Mouse (Mus musculus): ENCODE measurements around the gene Magi2. TPM values are rescaled to one million over a fixed set of nuclear protein-coding genes. Genes with fewer than 3 reads are reported as not detected.
"Not testable (repeated sequence)": the region's sequence is repeated elsewhere in the genome, so short reads cannot be mapped to it uniquely, and the experiment has no call there.

Magi2 gene
- polyA plus RNA-seq, 1 experiment from 2014 or later, result 39.5 TPM

GRCm38 (mm10) chr5:20703971-20704575, 1477.2 kb downstream of the Magi2 start:
- H3K9ac ChIP-seq (replicated peaks), result no peak overlapping the region
- no peaks in the 10 kb centered on the region for H3K9me3 ChIP-seq (replicated peaks)
- no peak overlapping the region for H3K4me3 ChIP-seq (replicated peaks)
- H3K27ac ChIP-seq (replicated peaks), result no peak overlapping the region
- 72% methylated on average over 13 of the region's 13 CpGs for WGBS
- no peak for ATAC-seq (ENCODE audit: low FRiP score)
- H3K36me3 ChIP-seq, result 0 out of 2 replicates have a peak, but pooled peaks cover 2% of the 10 kb centered on the region
- no peak overlapping the region for H3K4me2 ChIP-seq
- no peaks in the 10 kb centered on the region for H3K27me3 ChIP-seq (replicated peaks)
- peaks cover 12% of the 10 kb centered on the region for H3K4me1 ChIP-seq

- Histone ChIP-seq H3K9me3 (replicated peaks) (no peaks in the 10 kb centered on the region), H3K27ac (replicated peaks) (no peak overlapping the region), H3K27me3 (replicated peaks) (no peaks in the 10 kb centered on the region), H3K36me3 (0 out of 2 replicates have a peak, but pooled peaks cover 2% of the 10 kb centered on the region), H3K4me3 (replicated peaks) (no peak overlapping the region), H3K4me2 (no peak overlapping the region), H3K9ac (replicated peaks) (no peak overlapping the region), H3K4me1 (peaks cover 12% of the 10 kb centered on the region)
- 67% methylated on average over 4 of the region's 4 CpGs for WGBS
- ATAC-seq (ENCODE audit: low FRiP score), result no peak
These were observed 1478.0 kb downstream of the Magi2 start for GRCm38 (mm10) chr5:20704886-20705285.

DNA sequence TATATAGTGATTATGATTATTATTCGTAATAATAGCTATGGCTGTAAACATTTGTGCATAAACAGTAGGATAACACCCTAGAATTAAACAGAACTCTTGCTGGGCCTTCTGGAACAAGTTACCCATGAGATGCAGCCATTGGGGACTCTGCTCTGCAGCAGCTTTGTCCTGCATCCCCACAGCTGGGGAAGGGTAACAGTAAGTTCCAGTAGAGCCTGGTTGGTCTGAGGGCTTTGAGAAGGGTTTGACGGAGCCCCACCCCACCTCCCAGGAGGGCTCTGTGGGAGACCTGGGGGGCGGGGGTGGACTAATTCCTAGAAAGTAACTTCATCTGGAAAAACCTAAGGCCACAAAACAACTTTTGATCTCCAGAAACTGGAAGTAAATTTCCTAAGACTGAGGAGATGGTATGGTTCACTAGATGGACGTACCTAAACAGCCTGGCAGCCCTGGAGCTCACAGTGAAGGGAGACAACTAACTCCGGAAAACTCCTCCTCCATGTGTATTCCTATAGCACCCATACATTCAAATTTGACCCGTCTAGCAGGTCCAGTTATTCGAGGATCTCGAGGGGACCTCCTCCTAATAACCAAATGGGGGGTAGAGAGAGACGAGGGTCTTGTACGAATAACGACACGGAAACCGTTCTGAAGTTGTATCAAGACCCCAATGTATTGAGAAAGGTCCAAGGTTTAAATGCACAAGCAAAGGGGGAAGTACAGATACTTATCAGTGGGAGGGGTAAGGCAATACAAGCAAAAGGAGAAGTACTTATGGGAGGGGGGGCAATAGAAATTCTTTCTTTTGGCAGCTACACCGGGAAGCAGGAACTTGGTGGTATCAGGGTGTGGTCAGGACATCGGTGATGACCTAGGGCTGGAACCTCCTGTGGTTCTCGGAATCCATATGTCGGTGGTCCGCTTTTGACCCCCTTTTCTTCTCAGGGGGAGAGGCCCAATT, 1479.8 kb downstream of the Magi2 start:
- 88% methylated on average over 13 of the region's 18 CpGs for WGBS
- not testable (repeated sequence) for H3K9me3 ChIP-seq (replicated peaks); H3K4me2 ChIP-seq; H3K27ac ChIP-seq (replicated peaks); H3K4me3 ChIP-seq (replicated peaks); ATAC-seq (ENCODE audit: low FRiP score); H3K27me3 ChIP-seq (replicated peaks); H3K9ac ChIP-seq (replicated peaks); H3K36me3 ChIP-seq
- H3K4me1 ChIP-seq, result peaks cover 12% of the 10 kb centered on the region

DNA sequence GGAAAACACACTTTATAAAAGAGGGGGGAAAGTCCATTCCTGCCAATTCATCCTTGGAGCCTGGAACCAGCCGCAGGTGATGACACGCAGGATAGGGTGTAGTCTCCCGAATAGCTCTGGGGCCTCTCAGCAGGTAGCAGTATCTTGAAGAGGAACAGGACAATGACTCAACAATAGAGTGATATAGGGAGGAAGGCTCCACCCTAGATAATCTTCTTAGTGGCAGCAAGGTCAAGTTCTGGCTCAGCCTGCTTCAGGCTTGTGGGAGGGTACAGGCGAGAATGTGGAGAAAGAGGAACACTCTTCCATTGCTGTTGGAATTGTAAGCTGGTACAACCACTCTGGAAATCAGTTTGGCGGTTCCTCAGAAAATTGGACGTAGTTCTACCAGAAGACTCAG, 1484.0 kb downstream of the Magi2 start:
- not testable (repeated sequence) for H3K4me1 ChIP-seq; ATAC-seq (ENCODE audit: low FRiP score); H3K27me3 ChIP-seq (replicated peaks); H3K9me3 ChIP-seq (replicated peaks); H3K36me3 ChIP-seq; H3K4me2 ChIP-seq; H3K27ac ChIP-seq (replicated peaks); H3K9ac ChIP-seq (replicated peaks); H3K4me3 ChIP-seq (replicated peaks)
- WGBS, result 91% methylated on average over 6 of the region's 6 CpGs

DNA sequence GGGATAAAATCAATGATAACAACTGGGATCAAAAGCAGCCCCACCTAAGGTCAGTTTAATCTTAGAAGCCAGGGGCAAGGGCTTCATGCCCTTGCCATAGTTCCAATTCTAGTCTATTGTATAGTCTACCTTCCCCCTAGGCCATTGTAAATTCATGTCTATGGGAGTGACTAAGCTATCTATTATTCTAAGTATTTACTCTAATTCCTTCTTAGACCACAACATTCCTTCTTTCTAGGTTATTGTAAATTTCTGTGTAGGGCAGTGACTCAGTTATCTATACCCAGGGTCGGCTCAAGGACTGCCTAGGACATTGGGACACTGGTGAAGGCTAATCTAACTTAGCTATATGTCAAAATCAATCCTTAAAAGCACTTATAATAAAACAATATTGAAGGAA, 1487.8 kb downstream of the Magi2 start:
- 93% methylated on average over 1 of the region's 1 CpGs for WGBS
- not testable (repeated sequence) for H3K9me3 ChIP-seq (replicated peaks); H3K27me3 ChIP-seq (replicated peaks); H3K27ac ChIP-seq (replicated peaks); ATAC-seq (ENCODE audit: low FRiP score); H3K9ac ChIP-seq (replicated peaks); H3K4me2 ChIP-seq; H3K36me3 ChIP-seq; H3K4me1 ChIP-seq; H3K4me3 ChIP-seq (replicated peaks)

- not testable (repeated sequence) for H3K4me2 ChIP-seq; H3K4me1 ChIP-seq; H3K36me3 ChIP-seq; ATAC-seq (ENCODE audit: low FRiP score); H3K27ac ChIP-seq (replicated peaks); H3K9ac ChIP-seq (replicated peaks); H3K4me3 ChIP-seq (replicated peaks); H3K27me3 ChIP-seq (replicated peaks); H3K9me3 ChIP-seq (replicated peaks)
- WGBS, result 90% methylated on average over 6 of the region's 6 CpGs
These were observed 1489.1 kb downstream of the Magi2 start for GRCm38 (mm10) chr5:20715980-20716379.

DNA sequence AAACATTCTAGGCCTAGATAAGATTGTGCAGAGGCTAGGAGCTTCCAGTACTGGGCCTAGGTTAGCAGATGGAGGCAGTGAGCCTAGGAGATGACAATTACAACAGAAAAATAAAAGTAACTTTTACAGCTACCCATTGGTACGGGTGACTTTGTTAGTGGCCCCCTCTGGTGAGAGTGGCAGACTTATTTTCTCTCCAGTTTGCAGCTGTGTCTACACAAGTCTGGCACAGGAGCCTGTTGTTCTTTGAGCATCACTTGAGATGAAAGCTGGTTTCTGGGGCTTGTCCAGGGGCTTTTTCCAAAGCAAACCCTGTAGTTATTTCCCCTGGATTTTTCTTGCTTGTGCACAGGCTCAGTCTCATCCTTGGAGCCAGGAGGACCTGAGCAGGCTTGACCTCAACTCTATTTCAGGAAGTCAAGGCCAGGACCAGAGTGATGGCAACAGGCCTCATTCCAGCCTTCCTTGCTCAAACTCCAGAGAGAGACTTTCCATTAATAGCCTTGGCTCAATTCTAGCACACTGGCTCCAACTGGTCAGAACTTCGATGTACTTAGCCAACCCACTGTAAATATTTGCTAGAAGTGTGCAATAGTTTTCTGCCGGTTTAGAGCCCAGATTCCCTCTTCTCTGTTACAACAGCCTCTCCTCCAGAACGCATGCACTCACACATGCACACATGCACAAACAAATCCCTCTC, 1493.5 kb downstream of the Magi2 start:
- no peaks in the 10 kb centered on the region for H3K4me1 ChIP-seq
- no peak overlapping the region for H3K4me2 ChIP-seq
- H3K27ac ChIP-seq (replicated peaks), result no peak overlapping the region
- no peaks in the 10 kb centered on the region for H3K36me3 ChIP-seq
- ATAC-seq (ENCODE audit: low FRiP score), result no peak
- no peaks in the 10 kb centered on the region for H3K9me3 ChIP-seq (replicated peaks)
- no peak overlapping the region for H3K4me3 ChIP-seq (replicated peaks)
- no peaks in the 10 kb centered on the region for H3K27me3 ChIP-seq (replicated peaks)
- 60% methylated on average over 4 of the region's 4 CpGs for WGBS
- H3K9ac ChIP-seq (replicated peaks), result no peak overlapping the region

DNA sequence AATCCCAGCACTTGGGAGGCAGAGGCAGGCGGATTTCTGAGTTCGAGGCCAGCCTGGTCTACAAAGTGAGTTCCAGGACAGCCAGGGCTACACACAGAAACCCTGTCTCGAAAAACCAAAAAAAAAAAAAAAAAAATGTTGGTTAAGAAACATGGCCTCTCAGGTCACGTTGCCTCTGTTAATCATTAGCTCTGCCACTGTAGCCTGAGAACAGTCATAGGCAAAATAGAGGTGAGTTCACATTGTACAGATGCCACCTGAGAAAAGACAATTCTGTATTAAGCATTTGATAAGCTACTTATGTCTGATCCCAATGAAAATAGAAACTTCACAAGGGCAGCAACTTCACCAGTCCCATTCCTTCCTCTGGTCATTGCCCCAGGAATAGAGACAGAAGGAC, 1496.4 kb downstream of the Magi2 start:
- WGBS, result 91% methylated on average over 4 of the region's 4 CpGs
- H3K4me2 ChIP-seq; H3K4me1 ChIP-seq; H3K9me3 ChIP-seq (replicated peaks); H3K36me3 ChIP-seq; ATAC-seq (ENCODE audit: low FRiP score); H3K27me3 ChIP-seq (replicated peaks); H3K27ac ChIP-seq (replicated peaks); H3K9ac ChIP-seq (replicated peaks); H3K4me3 ChIP-seq (replicated peaks): not testable (repeated sequence)

GRCm38 (mm10) chr5:20738795-20739194, 1512.0 kb downstream of the Magi2 start:
- no peak overlapping the region for H3K9ac ChIP-seq (replicated peaks)
- no peak overlapping the region for H3K4me3 ChIP-seq (replicated peaks)
- no peaks in the 10 kb centered on the region for H3K36me3 ChIP-seq
- WGBS, result 54% methylated on average over 2 of the region's 2 CpGs
- no peak overlapping the region for H3K27ac ChIP-seq (replicated peaks)
- ATAC-seq (ENCODE audit: low FRiP score), result no peak
- no peaks in the 10 kb centered on the region for H3K27me3 ChIP-seq (replicated peaks)
- peaks cover 9% of the 10 kb centered on the region; the same call in 1 of the 2 replicates for H3K4me1 ChIP-seq
- H3K4me2 ChIP-seq, result no peak overlapping the region
- H3K9me3 ChIP-seq (replicated peaks), result no peaks in the 10 kb centered on the region

DNA sequence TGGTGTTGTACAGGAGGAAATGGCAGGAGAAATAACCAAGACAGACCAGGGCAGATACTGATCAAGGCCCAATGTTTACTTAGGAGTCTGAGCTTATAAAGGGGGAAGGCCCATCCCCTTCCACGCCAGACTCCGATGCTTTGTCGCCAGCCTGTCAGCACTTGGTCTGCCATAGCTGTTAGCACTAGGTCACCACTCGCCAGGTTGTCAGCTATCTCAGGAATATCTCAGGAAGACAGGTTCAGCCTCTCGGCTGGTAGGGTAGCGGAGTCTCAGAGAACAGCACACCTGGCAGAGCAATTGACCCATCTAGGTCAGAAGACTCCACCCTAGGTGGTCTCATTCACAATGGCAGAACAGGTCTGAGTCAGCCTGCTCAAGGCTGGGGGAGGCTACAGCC, 1514.4 kb downstream of the Magi2 start:
- Histone ChIP-seq H3K4me3 (replicated peaks) (no peak overlapping the region), H3K4me2 (no peak overlapping the region), H3K9ac (replicated peaks) (no peak overlapping the region), H3K27me3 (replicated peaks) (no peaks in the 10 kb centered on the region), H3K9me3 (replicated peaks) (no peaks in the 10 kb centered on the region), H3K27ac (replicated peaks) (no peak overlapping the region), H3K36me3 (no peaks in the 10 kb centered on the region), H3K4me1 (peaks cover 9% of the 10 kb centered on the region; the same call in 1 of the 2 replicates)
- 85% methylated on average over 6 of the region's 6 CpGs for WGBS
- ATAC-seq (ENCODE audit: low FRiP score), result 0 out of 2 replicates have a peak, but pooled peaks have one; percentile 10

DNA sequence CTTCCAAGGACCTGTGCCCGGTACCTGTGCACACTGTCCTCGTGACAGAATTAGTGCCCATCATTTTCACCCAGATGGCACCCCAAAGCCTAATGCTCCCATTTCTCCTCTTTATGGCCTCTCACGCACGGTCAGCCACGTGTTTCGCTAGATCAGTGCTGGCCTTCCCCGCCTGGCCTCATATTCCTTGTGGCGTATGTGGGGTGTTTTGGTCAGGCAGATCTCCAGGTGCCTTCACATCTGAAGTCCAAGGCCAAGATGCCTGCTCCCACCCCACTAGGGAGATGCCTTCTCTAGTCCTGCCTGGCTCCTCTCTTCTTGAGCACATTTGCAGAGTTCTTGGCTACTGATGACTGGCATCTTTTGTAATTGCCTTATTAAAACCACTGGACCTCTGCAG, 1515.1 kb downstream of the Magi2 start:
- WGBS, result 67% methylated on average over 8 of the region's 8 CpGs
- Histone ChIP-seq H3K4me2 (no peak overlapping the region), H3K27me3 (replicated peaks) (no peaks in the 10 kb centered on the region), H3K4me1 (peaks cover 9% of the 10 kb centered on the region; the same call in 1 of the 2 replicates), H3K36me3 (no peaks in the 10 kb centered on the region), H3K4me3 (replicated peaks) (no peak overlapping the region), H3K27ac (replicated peaks) (no peak overlapping the region), H3K9me3 (replicated peaks) (no peaks in the 10 kb centered on the region), H3K9ac (replicated peaks) (no peak overlapping the region)
- ATAC-seq (ENCODE audit: low FRiP score), result peak; percentile 50; the same call in 1 of the 2 replicates

Data from neural tube, embryonic 15.5 days (tissue).